Mouse (Mus musculus): ENCODE data around the gene Gm29049.
"Not testable (repeated sequence)": the region's sequence is repeated elsewhere in the genome, so short reads cannot be mapped to it uniquely, and the experiment has no call there.

GRCm38 (mm10) chrY:7997068-7997467, at the start of gene Gm29049:
- TF ChIP-seq CTCF (IDR thresholded peaks at IDR 0.05; ENCODE audit: control insufficient read depth, insufficient read depth, insufficient read length); MAX (IDR thresholded peaks at IDR 0.05); USF1 (IDR thresholded peaks at IDR 0.05; ENCODE audit: low read depth): not testable (repeated sequence)

Data from C2C12 (cell line).